Mouse (Mus musculus) cerebellum, postnatal 25 days (tissue): ENCODE results near the gene Syne3.

Experiments used
- DNase-seq, 2 experiments: peaks; one replicate each; pipeline ENCODE4 v3.0.0; 2021; ENCODE audit warnings: mixed read lengths in 2 of 2

The Syne3 gene

GRCm38 (mm10) chr12:105009370-105010212 lies at the start of gene Syne3:
Syne3 (minus strand) TSS chr12:105009809.
- DNase-seq = peak; percentile 30 to 38

GRCm38 (mm10) chr12:105055308-105055707 lies 45.7 kb upstream of the Syne3 start:
- no peak for DNase-seq

GRCm38 (mm10) chr12:105054041-105054440 lies 44.4 kb upstream of the Syne3 start:
- DNase-seq = no peak

- peak; percentile 73 to 84 for DNase-seq
Observed at GRCm38 (mm10) chr12:105050898-105051297, 41.3 kb upstream of the Syne3 start.

- DNase-seq = no peak
Observed at GRCm38 (mm10) chr12:105049813-105050212, 40.2 kb upstream of the Syne3 start.

- no peak for DNase-seq
Observed at GRCm38 (mm10) chr12:105048301-105048863, 38.8 kb upstream of the Syne3 start.

GRCm38 (mm10) chr12:105044775-105045174 lies 35.2 kb upstream of the Syne3 start:
- DNase-seq = no peak

- DNase-seq = no peak
Observed at GRCm38 (mm10) chr12:105043081-105043480, 33.5 kb upstream of the Syne3 start.

GRCm38 (mm10) chr12:105040950-105041349 lies 31.3 kb upstream of the Syne3 start:
- peak in 1 of 2 experiments; percentile 39 for DNase-seq

GRCm38 (mm10) chr12:105039578-105040289 lies 30.1 kb upstream of the Syne3 start:
- peak in 1 of 2 experiments; percentile 44 for DNase-seq

- DNase-seq = no peak
Observed at GRCm38 (mm10) chr12:105038918-105039317, 29.3 kb upstream of the Syne3 start.

GRCm38 (mm10) chr12:105038211-105038610 lies 28.6 kb upstream of the Syne3 start:
- no peak for DNase-seq

- no peak for DNase-seq
Observed at GRCm38 (mm10) chr12:105034130-105034769, 24.6 kb upstream of the Syne3 start.

- DNase-seq = peak in 1 of 2 experiments; percentile 32
Observed at GRCm38 (mm10) chr12:105032832-105033775, 23.5 kb upstream of the Syne3 start.

GRCm38 (mm10) chr12:105032147-105032831 lies 22.7 kb upstream of the Syne3 start, which contains the start of gene Glrx5:
Glrx5 (plus strand) TSS chr12:105032688.
- peak; percentile 97 to 98 for DNase-seq

GRCm38 (mm10) chr12:105031081-105032058 lies 21.8 kb upstream of the Syne3 start:
- DNase-seq = peak in 1 of 2 experiments; percentile 34

GRCm38 (mm10) chr12:105029890-105030289 lies 20.3 kb upstream of the Syne3 start:
- DNase-seq = no peak

- DNase-seq = peak in 1 of 2 experiments; percentile 65
Observed at GRCm38 (mm10) chr12:105027323-105027991, 17.8 kb upstream of the Syne3 start.

- no peak for DNase-seq
Observed at GRCm38 (mm10) chr12:105025947-105026586, 16.5 kb upstream of the Syne3 start.
